Mouse (Mus musculus) lung, postnatal 14 days (tissue): ENCODE data around the gene Tef.

Experiments
- DNase-seq: peaks from one replicate; pipeline ENCODE4 v3.0.0; 2021

Gene Tef

GRCm38 (mm10) chr15:81802001-81802890 is at the start of gene Tef:
Tef (plus strand) TSS chr15:81802421.
- peak; percentile 100 for DNase-seq

GRCm38 (mm10) chr15:81753669-81754068 is 48.6 kb upstream of the Tef start:
- DNase-seq: no peak

- DNase-seq: peak; percentile 43
Measured at GRCm38 (mm10) chr15:81758701-81759100, 43.5 kb upstream of the Tef start.

GRCm38 (mm10) chr15:81759542-81759941 is 42.7 kb upstream of the Tef start:
- no peak for DNase-seq

GRCm38 (mm10) chr15:81760361-81761079 is 41.7 kb upstream of the Tef start:
- no peak for DNase-seq

- DNase-seq: no peak
Measured at GRCm38 (mm10) chr15:81761381-81761780, 40.8 kb upstream of the Tef start.

GRCm38 (mm10) chr15:81761959-81762358 is 40.3 kb upstream of the Tef start:
- no peak for DNase-seq

- DNase-seq: no peak
Measured at GRCm38 (mm10) chr15:81764573-81764972, 37.6 kb upstream of the Tef start.

- no peak for DNase-seq
Measured at GRCm38 (mm10) chr15:81765651-81766050, 36.6 kb upstream of the Tef start.

GRCm38 (mm10) chr15:81766439-81766838 is 35.8 kb upstream of the Tef start:
- no peak for DNase-seq

GRCm38 (mm10) chr15:81769037-81769436 is 33.2 kb upstream of the Tef start:
- DNase-seq: no peak

GRCm38 (mm10) chr15:81772431-81773120 is 29.6 kb upstream of the Tef start:
- DNase-seq: no peak

- DNase-seq: no peak
Measured at GRCm38 (mm10) chr15:81774505-81775171, 27.6 kb upstream of the Tef start.

- DNase-seq: no peak
Measured at GRCm38 (mm10) chr15:81776631-81777422, 25.4 kb upstream of the Tef start.

GRCm38 (mm10) chr15:81781816-81782215 is 20.4 kb upstream of the Tef start:
- DNase-seq: no peak

GRCm38 (mm10) chr15:81784762-81785161 is 17.5 kb upstream of the Tef start:
- DNase-seq: peak; percentile 35

- DNase-seq: no peak
Measured at GRCm38 (mm10) chr15:81785701-81786100, 16.5 kb upstream of the Tef start.

- no peak for DNase-seq
Measured at GRCm38 (mm10) chr15:81787525-81787924, 14.7 kb upstream of the Tef start.

GRCm38 (mm10) chr15:81792444-81792843 is 9.8 kb upstream of the Tef start:
- DNase-seq: no peak

- peak; percentile 64 for DNase-seq
Measured at GRCm38 (mm10) chr15:81796228-81796627, 6.0 kb upstream of the Tef start.

- DNase-seq: no peak
Measured at GRCm38 (mm10) chr15:81797861-81798260, 4.4 kb upstream of the Tef start.

- no peak for DNase-seq
Measured at GRCm38 (mm10) chr15:81798421-81798820, 3.8 kb upstream of the Tef start.
